Mouse (Mus musculus) hindlimb bud, embryonic 11.5 days (tissue): Measurements from ENCODE around the gene H2afv.
"Not testable (repeated sequence)": the region's sequence is repeated elsewhere in the genome, so short reads cannot be mapped to it uniquely, and the experiment has no call there.

Experiments used
- DNase-seq: peaks from one replicate; pipeline ENCODE4 v3.0.0-alpha.2; 2012; ENCODE audit warnings: low read depth, low spot score; ENCODE audit errors: extremely low spot score

The H2afv gene

GRCm38 (mm10) chr11:6471054-6471453, 26.8 kb upstream of the H2afv start:
- no peak for DNase-seq

- DNase-seq, result no peak
These were observed 24.3 kb upstream of the H2afv start for GRCm38 (mm10) chr11:6468541-6468940.

DNA sequence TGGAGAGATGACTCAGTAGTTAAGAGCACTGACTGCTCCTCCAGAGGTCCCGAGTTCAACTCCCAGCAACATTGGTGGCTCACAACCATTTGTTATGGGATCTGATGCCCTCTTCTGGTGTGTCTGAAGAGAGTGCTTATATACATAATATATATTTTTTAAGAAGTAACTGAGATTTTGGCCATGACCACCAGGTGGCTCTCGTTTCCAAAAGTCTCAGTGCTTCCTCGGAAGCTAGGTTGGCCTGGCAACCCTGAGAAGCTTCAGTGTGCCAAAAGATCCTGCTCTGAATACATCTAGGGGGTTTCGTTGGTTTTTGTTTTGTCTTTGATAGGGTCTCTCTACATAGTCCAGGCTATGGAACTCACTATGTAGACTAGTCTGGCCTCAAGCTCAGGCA, 20.9 kb upstream of the H2afv start:
- DNase-seq, result no peak

DNA sequence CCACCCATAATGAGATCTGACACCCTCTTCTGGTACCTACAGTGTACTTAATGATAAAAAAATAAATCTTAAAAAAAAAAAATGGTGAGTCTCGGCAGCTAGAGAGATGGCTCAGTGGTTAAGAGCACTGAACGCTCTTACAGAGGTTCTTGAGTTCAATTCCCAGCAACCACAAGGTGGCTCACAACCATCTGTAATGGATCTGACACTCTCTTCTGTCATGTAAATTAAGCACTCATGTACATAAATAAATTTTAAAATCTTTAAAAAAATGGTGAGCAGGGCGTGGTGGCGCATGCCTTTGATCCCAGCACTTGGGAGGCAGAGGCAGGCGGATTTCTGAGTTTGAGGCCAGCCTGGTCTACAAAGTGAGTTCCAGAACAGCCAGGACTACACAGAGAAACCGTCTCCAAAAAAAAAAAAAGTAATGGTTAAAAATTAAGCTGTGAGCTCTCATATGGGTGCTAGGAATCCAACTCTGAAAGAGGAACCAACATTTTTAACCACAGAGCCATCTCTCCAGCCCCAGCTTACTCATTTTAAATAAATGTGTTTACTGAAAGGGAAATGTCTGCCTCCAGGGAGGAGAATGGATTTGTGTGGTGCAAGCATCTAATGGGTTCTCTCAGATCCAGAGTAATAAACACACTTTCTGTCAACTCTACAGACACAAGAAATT, 19.1 kb upstream of the H2afv start:
- no peak for DNase-seq

GRCm38 (mm10) chr11:6456083-6456482, 11.8 kb upstream of the H2afv start:
- no peak for DNase-seq

DNA sequence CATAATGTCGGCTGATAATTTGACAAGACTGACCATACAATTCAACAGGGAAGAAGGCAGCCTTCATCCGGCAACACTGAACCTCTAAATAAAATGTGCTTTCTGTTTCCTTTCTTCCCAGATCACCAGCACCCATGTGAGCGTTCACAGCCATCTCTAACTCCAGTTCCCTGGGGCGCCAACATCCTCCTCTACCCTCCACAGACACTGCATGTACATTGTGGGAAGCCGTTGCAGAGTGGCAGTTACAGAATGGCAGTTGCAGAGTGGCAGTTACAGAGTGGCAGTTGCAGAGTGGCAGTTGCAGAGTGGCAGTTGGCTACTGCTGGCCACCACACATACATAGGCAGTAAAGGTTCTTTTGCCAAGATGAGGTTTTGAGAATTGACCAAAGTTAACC, 3.9 kb upstream of the H2afv start:
- DNase-seq, result not testable (repeated sequence)

- DNase-seq, result no peak
These were observed 3.2 kb upstream of the H2afv start for GRCm38 (mm10) chr11:6447493-6447892.

GRCm38 (mm10) chr11:6445951-6446350, 1.7 kb upstream of the H2afv start:
- DNase-seq, result no peak

DNA sequence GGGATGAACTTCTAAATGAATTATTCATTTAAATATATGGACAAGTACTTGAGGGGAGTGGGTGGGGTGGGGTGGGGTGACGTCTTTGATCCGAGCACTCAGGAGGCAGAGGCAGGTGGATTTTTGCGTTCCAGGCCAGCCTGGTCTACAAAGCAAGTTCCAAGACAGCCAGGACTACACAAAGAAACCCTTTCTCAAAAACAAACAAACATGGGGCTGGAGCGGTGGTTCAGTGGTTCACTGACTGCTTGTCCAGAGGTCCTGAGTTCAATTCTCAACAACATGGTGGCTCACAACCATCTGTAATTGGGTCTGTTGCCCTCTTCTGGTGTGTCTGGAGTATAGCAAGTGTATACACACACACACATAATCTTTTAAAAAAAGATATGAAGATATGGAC, 1.2 kb upstream of the H2afv start:
- DNase-seq, result no peak

GRCm38 (mm10) chr11:6443727-6444076, 541 bp downstream of the H2afv start:
- DNase-seq, result no peak

- no peak for DNase-seq
These were observed 1.1 kb downstream of the H2afv start for GRCm38 (mm10) chr11:6443102-6443501.

DNA sequence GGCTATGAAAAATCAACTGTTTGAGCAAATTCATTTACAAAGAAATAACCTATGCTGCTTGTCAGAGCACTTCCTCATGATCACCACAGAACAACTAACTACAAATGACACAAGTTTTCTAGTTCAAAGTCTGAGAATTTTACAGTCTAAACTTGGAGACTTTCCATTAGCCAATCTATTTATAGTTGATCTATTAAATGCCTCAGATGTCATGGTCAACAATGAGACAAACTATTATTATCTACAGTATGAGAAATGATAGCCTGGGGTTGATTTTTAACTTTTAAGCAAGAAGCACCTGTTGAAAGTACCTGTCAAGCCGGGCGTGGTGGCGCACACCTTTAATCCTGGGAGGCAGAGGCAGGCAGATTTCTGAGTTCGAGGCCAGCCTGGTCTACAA, 1.7 kb downstream of the H2afv start:
- DNase-seq, result no peak

- no peak for DNase-seq
These were observed 4.1 kb downstream of the H2afv start for GRCm38 (mm10) chr11:6440171-6440570.

GRCm38 (mm10) chr11:6437667-6438066, 6.6 kb downstream of the H2afv start:
- no peak for DNase-seq

DNA sequence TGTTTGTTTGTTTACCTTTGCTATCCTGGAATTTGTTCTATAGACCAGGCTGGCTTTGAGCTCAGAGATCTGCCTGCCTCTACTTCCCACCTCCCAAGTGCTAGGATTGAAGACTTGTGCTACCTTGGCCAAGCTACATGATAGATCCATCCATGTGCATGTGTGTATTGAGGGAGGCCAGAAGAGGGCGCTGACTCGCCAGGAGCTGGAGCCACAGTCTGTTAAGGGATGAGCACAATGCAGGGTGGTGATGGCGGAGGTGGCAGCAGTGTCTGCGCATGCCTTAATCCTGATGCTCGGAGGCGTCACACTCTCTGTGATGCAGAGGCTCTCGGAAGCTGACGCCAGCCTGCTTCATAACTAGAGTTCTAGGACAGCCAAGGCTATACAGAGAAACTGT, 7.8 kb downstream of the H2afv start:
- no peak for DNase-seq

DNA sequence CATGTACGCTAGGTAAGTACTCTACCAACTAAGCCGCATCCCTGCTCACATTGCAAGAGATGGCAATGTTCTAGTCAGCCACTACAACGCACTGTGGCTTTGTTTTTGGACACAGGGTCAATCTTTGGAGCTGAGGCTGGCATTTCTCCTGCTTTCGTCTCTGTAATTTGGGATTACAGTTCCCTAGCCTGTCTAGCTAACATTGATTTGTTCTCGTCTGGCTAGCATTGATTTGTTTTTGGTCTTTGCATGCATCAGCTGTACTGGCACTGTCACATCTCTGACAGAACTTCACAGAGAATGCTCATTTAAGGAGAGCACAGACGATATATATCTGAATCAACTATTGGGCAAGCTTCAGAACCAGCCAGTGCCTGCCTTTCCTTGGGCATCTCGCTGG, 14.1 kb downstream of the H2afv start:
- no peak for DNase-seq

DNA sequence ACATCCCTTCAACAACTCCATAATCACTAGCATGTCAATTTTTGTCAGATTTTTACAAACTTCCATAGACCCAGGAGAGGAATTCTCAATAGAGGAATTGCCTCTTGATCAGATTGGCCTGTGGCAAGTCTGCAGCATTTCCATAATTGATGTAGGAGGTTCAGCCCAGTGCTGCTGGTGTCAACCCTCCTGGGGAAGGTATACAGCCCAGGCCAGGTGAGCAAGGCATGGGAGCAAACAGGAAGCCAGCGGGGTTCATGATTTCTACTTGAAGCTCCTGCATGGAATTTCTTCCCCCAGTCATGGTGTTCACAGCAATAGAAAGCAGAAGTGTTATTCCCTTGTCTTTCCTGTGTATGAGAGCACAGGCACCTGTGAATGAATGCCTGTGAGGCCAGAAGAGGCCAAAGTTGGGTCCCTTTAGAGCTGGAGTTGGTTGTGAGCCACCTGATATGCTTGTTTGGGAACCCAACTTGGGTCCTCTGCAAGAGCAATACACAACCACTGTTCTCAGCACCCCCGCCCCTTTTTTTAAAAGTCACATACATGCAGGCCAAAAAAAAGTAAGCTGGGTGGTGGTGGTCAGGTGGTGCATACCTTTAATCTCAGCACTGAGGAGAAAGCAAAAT, 23.4 kb downstream of the H2afv start:
- no peak for DNase-seq

- DNase-seq, result no peak
These were observed 23.9 kb downstream of the H2afv start for GRCm38 (mm10) chr11:6420283-6420703.

- DNase-seq, result not testable (repeated sequence)
These were observed 25.1 kb downstream of the H2afv start for GRCm38 (mm10) chr11:6419156-6419555.

DNA sequence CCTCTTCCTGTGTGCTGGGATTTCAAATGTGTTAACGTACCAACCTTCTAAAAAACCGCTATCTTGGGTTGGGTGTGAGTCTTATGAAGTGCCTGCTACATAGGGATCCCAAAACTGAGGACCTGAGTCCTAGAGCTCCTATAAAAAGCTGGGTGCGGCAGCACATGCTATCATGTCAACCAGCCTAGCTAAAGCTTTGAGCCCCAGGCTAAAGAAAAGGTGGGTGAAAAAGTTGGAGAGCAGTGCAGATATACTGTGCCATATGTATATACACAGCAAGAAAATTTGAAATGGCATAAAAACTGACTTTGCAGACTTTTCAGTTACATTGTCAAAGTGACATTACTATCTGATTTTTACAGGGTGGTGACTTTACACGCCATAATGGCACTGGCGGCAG, 25.5 kb downstream of the H2afv start:
- DNase-seq, result no peak

DNA sequence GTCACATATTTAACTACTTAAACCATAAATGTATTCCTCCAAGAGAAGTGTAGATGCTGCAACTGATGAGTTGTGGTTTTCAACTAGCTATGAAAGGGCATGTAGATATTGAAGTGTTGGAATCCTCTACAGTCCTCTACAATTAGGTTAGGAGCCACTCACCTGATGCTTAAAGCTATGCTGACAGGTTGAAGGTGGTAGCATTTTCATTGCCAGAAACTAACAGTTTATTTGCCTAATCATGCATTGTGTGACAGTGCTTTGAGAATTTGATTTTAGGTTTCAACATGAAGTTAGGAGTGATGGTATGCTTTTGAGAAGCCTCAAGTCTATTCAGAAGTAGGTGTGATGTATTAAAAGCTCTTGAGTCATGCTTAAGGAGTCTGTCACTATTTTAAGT, 26.8 kb downstream of the H2afv start:
- DNase-seq, result no peak

GRCm38 (mm10) chr11:6417069-6417468, 27.2 kb downstream of the H2afv start:
- no peak for DNase-seq

- no peak for DNase-seq
These were observed 27.7 kb downstream of the H2afv start for GRCm38 (mm10) chr11:6416405-6417034.
